Mouse (Mus musculus) MEL-GATA-1-ER (cell line): ENCODE results near the gene Rnft1.
A peak's percentile ranks its signal among the peaks of the same experiment; 100 is the strongest.
"Not testable (repeated sequence)": the region's sequence is repeated elsewhere in the genome, so short reads cannot be mapped to it uniquely, and the experiment has no call there.

Experiments used
- DNase-seq: peaks from one replicate; pipeline ENCODE4 v3.0.0-alpha.2; 2012; ENCODE audit warnings: low read depth; ENCODE audit errors: extremely low read depth

Gene Rnft1

DNA sequence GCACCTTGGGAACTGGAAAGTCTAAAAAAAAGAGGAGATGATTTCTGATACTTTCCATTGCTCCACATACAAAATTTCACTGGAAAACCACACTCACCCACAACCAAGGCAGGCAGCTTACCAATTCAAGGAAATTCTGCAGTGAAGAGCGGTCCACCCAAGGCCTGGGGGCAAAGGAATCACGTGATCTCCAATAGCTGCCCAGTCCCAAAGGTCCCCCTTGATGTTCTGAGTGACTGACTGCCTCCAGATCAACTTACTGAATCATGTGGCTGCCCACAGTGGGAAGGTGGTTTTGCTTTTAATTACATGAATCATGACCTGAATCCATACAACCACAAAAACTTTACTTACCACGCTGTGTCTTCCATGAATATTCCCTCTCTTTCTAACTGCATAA lies 32.8 kb downstream of the Rnft1 start:
- DNase-seq: no peak

DNA sequence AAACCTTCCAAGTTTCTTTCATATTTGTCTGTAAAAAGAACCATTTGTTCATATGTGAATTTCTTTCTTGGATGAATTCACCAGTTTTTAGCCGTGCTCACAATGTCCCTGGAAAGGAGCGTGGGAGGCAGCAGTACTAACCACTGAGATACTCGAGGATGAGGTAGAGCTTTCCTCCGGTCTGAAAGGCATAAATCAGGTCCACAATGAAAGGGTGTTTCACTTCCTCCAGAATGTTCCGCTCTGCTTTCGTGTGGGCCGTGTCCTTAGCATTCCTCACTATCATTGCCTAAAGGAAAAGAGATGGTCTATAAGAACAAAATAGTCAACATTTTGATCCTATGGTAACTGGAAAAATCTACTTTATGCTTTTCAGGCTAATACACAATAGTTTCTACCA lies 35.3 kb downstream of the Rnft1 start:
- no peak for DNase-seq

DNA sequence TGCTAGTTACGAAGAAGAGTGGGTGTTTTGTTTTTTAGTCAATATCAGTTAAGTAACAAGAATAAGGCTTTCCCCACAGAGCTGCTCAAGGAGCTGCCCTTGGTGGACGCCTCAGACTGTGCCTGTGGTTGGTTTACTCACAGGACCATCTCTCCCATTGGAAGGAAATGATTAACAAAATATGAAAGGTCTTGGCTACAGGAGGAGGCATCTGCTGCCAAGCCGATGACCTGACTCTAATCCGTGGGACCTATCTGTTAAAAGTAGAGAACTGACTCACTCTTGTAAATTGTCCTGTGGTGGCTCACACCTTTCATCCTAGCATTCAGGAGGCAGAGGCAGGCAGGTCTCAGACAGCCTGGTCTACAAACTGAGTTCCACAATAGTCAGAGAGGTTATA lies 43.1 kb downstream of the Rnft1 start:
- no peak for DNase-seq

GRCm38 (mm10) chr11:86532834-86533233 lies 48.4 kb downstream of the Rnft1 start:
- DNase-seq: peak; percentile 26

DNA sequence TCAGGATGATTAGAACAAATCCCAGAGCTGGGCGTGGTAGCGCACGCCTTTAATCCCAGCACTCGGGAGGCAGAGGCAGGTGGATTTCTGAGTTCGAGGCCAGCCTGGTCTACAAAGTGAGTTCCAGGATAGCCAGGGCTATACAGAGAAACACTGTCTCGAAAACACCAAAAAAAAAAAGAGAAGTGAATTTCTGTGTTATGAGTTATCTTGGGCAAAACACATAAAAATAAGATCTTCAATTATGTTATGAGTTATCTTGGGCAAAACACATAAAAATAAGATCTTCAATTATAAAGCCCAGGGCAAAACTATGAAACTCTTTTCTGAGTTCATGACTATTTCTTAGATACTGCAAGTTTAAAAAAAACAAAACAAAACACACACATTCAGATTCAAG lies 48.8 kb downstream of the Rnft1 start:
- not testable (repeated sequence) for DNase-seq

GRCm38 (mm10) chr11:86534201-86534910 lies 49.9 kb downstream of the Rnft1 start:
- no peak for DNase-seq

GRCm38 (mm10) chr11:86538786-86539185 lies 54.3 kb downstream of the Rnft1 start:
- no peak for DNase-seq

DNA sequence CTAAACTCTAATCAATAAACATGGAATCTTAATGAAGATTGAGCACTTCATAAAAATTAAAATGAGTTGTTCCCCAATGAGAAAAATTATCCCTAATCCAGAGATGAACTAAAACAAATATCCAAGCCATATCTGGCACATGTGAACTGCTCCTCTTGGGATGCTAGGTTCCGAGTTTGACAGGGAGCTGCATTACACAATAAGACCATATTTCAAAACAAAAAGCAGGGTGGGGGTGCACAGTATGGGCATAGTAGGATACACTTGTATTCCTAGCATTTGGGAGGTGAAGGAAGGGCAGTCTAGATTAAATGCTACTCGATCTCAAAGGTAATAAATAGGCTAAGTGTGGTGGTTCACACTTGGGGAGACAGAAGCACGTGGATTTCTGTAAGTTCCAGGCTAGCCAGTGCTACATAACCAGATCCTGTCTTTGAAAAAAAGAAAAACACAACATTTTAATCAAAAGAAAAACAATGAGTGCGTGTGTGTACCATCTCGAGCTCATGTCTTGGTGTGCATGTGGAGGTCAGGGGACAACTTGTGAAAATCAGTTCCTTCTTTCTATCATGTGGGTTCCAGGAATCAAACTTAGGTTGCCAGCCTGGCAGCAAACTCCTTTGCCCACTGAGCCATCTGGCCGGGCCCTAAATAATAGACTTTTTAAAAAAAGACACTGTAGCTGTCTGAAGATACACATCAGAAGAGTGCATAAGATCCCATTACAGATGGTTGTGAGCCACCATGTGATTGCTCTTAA lies 55.4 kb downstream of the Rnft1 start:
- DNase-seq: no peak

DNA sequence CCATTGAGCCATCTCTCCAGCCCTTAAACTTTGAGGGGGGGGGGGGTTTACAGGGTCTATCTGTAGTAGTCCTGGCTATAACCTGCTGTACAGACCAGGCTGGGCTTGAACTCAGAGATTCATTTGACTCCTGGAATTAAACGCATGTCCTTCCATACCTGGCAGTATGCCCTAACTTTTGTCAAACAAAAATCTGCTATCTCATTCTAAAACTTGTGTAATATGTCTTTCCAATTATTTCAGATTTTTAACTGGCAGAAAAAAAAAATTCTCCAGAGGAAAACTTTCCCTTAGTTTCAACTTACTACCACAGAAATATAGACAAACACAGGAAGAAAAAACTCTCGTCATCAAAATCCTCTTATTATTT lies 56.0 kb downstream of the Rnft1 start:
- no peak for DNase-seq

GRCm38 (mm10) chr11:86542851-86543250 lies 58.4 kb downstream of the Rnft1 start:
- DNase-seq: no peak

- DNase-seq: peak; percentile 14
These were observed 59.6 kb downstream of the Rnft1 start for GRCm38 (mm10) chr11:86543960-86544638.

GRCm38 (mm10) chr11:86544639-86545299 lies 60.3 kb downstream of the Rnft1 start, which contains the start of the genes Rps6kb1 and Tubd1:
Gene Rps6kb1 (minus strand): TSS chr11:86544805.
Gene Tubd1 (plus strand): TSS chr11:86544991.
- peak; percentile 98 for DNase-seq

GRCm38 (mm10) chr11:86545556-86545955 lies 61.1 kb downstream of the Rnft1 start:
- DNase-seq: peak; percentile 36

DNA sequence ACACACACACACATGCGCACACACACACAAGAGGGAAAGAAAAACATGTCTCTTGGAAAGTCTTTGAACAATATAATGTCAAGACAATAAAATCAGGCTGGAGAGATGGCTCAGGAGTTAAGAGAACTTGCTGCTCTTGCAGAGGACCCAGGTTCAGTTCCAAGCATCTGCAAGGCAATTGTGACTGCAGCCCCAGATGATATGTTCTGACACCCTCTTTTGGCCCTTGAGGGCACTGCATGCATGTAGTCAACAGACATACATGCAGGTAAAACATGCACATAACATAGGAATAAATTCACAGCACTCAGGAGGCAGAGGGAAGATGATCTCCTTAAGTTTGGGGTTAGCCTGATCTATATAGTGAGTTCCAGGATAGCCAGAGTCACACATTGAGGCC lies 63.0 kb downstream of the Rnft1 start:
- DNase-seq: peak; percentile 57
